Mouse (Mus musculus) midbrain, postnatal 0 days (tissue): ENCODE measurements around the gene Tbc1d8. TPM values are rescaled to one million over a fixed set of nuclear protein-coding genes. Genes with fewer than 3 reads are reported as not detected.

Experiments
- ATAC-seq: fragments of 200-750 bp; cut with Nextera tagmentation; 2 replicates; pipeline ENCODE4 v1.8.0; 2017; ENCODE audit warnings: moderate number of reproducible peaks, mild to moderate bottlenecking, moderate TSS enrichment, moderate library complexity; ENCODE audit not compliant: low FRiP score
- DNase-seq: peaks from one replicate; pipeline ENCODE4 v3.0.0-alpha.2; 2015; ENCODE audit warnings: low spot score
- H3K27ac ChIP-seq: fragments of 300-500 bp; sonication (generic); 2 replicates; pipeline ENCODE4 v1.5.1; 2014; ENCODE audit warnings: low read depth, mild to moderate bottlenecking, low read length, mixed read lengths
- H3K27me3 ChIP-seq: fragments of 300-500 bp; sonication (generic); 2 replicates; pipeline ENCODE4 v1.6.1; 2014; ENCODE audit warnings: low read length, control low read depth, mixed read lengths; ENCODE audit not compliant: insufficient read depth
- H3K36me3 ChIP-seq: fragments of 300-500 bp; sonication (generic); 2 replicates; pipeline ENCODE4 v1.6.1; 2014; ENCODE audit warnings: low read length, control low read depth, mixed read lengths; ENCODE audit not compliant: insufficient read depth
- H3K4me1 ChIP-seq: fragments of 300-500 bp; sonication (generic); 2 replicates; pipeline ENCODE4 v1.6.1; 2014; ENCODE audit warnings: mild to moderate bottlenecking, control low read depth, antibody characterized with exemption, low read length, mixed read lengths; ENCODE audit not compliant: insufficient read depth
- H3K4me2 ChIP-seq: fragments of 300-500 bp; sonication (generic); 2 replicates; pipeline ENCODE4 v1.6.1; 2014; ENCODE audit warnings: low read depth, mild to moderate bottlenecking, low read length, mixed read lengths; ENCODE audit not compliant: poor library complexity, severe bottlenecking
- H3K4me3 ChIP-seq: fragments of 300-500 bp; sonication (generic); 2 replicates; pipeline ENCODE4 v1.5.1; 2014; ENCODE audit warnings: low read depth, mild to moderate bottlenecking, low read length, moderate library complexity
- H3K9ac ChIP-seq: fragments of 300-500 bp; sonication (generic); replicated peaks from 2 replicates; pipeline ENCODE4 v1.6.1; 2014; ENCODE audit warnings: mild to moderate bottlenecking, low read length, moderate library complexity, mixed read lengths; ENCODE audit not compliant: poor library complexity, severe bottlenecking
- H3K9me3 ChIP-seq: fragments of 300-500 bp; sonication (generic); 2 replicates; pipeline ENCODE4 v1.6.1; 2016; ENCODE audit warnings: low read length, control low read depth
- CTCF ChIP-seq: IDR thresholded peaks from 2 replicates; pipeline ENCODE4 v1.5.1; 2016; ENCODE audit warnings: antibody characterized with exemption, mild to moderate bottlenecking
- WGBS: fragments of 180-500 bp; shearing (Covaris S2); extraction: QIAGEN DNeasy Blood & Tissue Kit; methylation state at CpG from one replicate; pipeline ENCODE4 v1.1.7; 2014; 5-methylcytosine and 5-hydroxymethylcytosine counted together
- polyA plus RNA-seq: library from polyadenylated mRNA; unstranded; fragments of >200 nt; fragmentation: Nextera tagmentation; extraction: Ambion mirVana; gene quantifications from 2 replicates; pipeline ENCODE4 v1.2.1, GENCODE M21; 2015
- total RNA-seq: library from RNA; depleted of rRNA; stranded (reverse); fragments of >200 nt; gene quantifications from 2 replicates; pipeline ENCODE4 v1.2.3, GENCODE M21; 2014

The Tbc1d8 gene
- total and polyA plus RNA-seq, 2 experiments from 2014 or later: 8.5 to 18.3 TPM

GRCm38 (mm10) chr1:39420987-39421386 is 57.6 kb downstream of the Tbc1d8 start:
- H3K4me2 ChIP-seq: no peak overlapping the region
- H3K36me3 ChIP-seq: 0 out of 2 replicates have a peak, but pooled peaks cover 2% of the 10 kb centered on the region
- ATAC-seq (no peak), DNase-seq (no peak)
- 92% methylated on average over 6 of the region's 6 CpGs for WGBS
- no peaks in the 10 kb centered on the region for H3K9me3 ChIP-seq
- H3K9ac ChIP-seq: no peak overlapping the region
- no peak for TF ChIP-seq CTCF
- no peaks in the 10 kb centered on the region for H3K4me1 ChIP-seq
- no peaks in the 10 kb centered on the region for H3K27me3 ChIP-seq
- no peak overlapping the region for H3K27ac ChIP-seq
- no peak overlapping the region for H3K4me3 ChIP-seq

GRCm38 (mm10) chr1:39418852-39419251 is 59.7 kb downstream of the Tbc1d8 start:
- H3K36me3 ChIP-seq: no peaks in the 10 kb centered on the region
- H3K27me3 ChIP-seq: no peaks in the 10 kb centered on the region
- TF ChIP-seq CTCF: no peak
- H3K27ac ChIP-seq: no peak overlapping the region
- WGBS: 92% methylated on average over 9 of the region's 9 CpGs
- no peaks in the 10 kb centered on the region for H3K9me3 ChIP-seq
- no peaks in the 10 kb centered on the region for H3K4me1 ChIP-seq
- no peak overlapping the region for H3K4me3 ChIP-seq
- ATAC-seq: no peak
- no peak for DNase-seq
- no peak overlapping the region for H3K4me2 ChIP-seq
- no peak overlapping the region for H3K9ac ChIP-seq

GRCm38 (mm10) chr1:39417817-39418216 is 60.7 kb downstream of the Tbc1d8 start:
- 33% methylated on average over 12 of the region's 12 CpGs for WGBS
- Histone ChIP-seq H3K27me3 (no peaks in the 10 kb centered on the region), H3K27ac (no peak overlapping the region), H3K4me1 (no peaks in the 10 kb centered on the region), H3K9me3 (no peaks in the 10 kb centered on the region), H3K4me2 (no peak overlapping the region), H3K36me3 (no peaks in the 10 kb centered on the region), H3K4me3 (no peak overlapping the region), H3K9ac (no peak overlapping the region)
- no peak for ATAC-seq
- DNase-seq: peak; percentile 22
- TF ChIP-seq CTCF: no peak

DNA sequence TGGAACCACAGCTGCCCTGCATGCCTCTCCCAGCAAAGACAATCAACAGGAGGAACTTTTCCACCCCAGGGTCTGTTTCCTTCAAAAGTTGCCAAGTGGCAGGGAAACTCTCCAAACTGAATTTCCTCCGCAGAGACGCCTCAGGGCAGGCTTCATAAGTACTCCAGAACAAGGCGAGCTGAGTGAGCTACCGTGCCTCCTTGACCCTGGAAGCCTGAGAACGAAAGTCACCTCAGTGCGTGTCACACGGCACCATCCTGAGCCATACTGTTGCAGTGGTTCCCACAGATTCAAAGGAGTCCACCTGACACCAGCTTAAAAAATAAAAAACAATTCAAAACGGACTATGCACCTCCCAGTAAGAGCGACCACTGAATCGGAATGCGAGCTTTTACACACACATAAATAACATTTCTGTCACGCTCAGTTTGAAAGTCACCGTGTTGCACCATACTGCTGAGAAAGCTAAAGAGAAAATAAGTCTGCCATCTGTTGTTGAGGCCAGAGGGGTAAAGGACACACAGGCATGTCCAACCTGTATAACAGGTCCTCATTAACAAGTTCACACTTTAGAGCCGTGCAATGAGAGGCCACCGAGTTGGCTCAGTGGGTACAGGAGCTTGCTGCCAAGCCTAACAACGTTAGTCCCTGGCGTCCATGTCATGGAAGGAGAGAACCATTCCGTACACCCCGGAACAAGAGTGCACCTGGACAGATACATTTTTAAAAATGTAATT is 68.3 kb downstream of the Tbc1d8 start:
- ATAC-seq (no peak), DNase-seq (no peak)
- H3K9ac ChIP-seq: no peak overlapping the region
- 82% methylated on average over 19 of the region's 19 CpGs for WGBS
- no peaks in the 10 kb centered on the region for H3K36me3 ChIP-seq
- H3K4me3 ChIP-seq: no peak overlapping the region
- H3K27me3 ChIP-seq: no peaks in the 10 kb centered on the region
- H3K4me1 ChIP-seq: no peaks in the 10 kb centered on the region
- no peak overlapping the region for H3K4me2 ChIP-seq
- no peak for TF ChIP-seq CTCF
- H3K9me3 ChIP-seq: no peaks in the 10 kb centered on the region
- H3K27ac ChIP-seq: no peak overlapping the region

- 67% methylated on average over 7 of the region's 7 CpGs for WGBS
These were observed 69.9 kb downstream of the Tbc1d8 start for GRCm38 (mm10) chr1:39408668-39409067.

DNA sequence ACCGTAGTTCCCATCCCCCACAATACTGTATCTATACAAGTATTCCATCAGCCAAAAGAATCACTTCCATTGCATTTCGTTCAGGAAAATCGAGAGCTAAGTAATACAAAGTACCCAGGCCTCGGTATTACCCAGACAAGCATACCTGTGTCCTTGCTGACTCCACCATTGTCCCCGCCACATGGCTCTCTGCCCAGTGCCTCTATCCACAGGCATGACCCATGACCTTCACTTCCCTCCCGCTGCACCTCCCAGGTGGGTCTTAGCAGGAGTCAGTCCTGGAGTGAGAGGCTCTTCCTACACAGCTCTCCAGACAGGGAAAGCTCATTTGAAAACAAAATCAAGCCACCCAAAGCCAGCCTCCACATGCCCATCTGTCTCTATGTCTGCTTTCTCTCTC is 70.4 kb downstream of the Tbc1d8 start:
- Histone ChIP-seq H3K4me1 (no peaks in the 10 kb centered on the region), H3K4me2 (no peak overlapping the region), H3K27me3 (no peaks in the 10 kb centered on the region), H3K36me3 (no peaks in the 10 kb centered on the region), H3K9me3 (no peaks in the 10 kb centered on the region), H3K27ac (no peak overlapping the region), H3K9ac (no peak overlapping the region), H3K4me3 (no peak overlapping the region)
- 89% methylated on average over 6 of the region's 6 CpGs for WGBS
- ATAC-seq (no peak), DNase-seq (no peak)
- no peak for TF ChIP-seq CTCF

More at GRCm38 (mm10) chr1:39408668-39409067, 69.9 kb downstream of the Tbc1d8 start:
- H3K9me3 ChIP-seq: no peaks in the 10 kb centered on the region
- no peak overlapping the region for H3K4me2 ChIP-seq
- H3K9ac ChIP-seq: no peak overlapping the region
- no peak overlapping the region for H3K4me3 ChIP-seq
- TF ChIP-seq CTCF: no peak
- no peaks in the 10 kb centered on the region for H3K36me3 ChIP-seq
- no peaks in the 10 kb centered on the region for H3K27me3 ChIP-seq
- no peaks in the 10 kb centered on the region for H3K4me1 ChIP-seq
- ATAC-seq (no peak), DNase-seq (no peak)
- H3K27ac ChIP-seq: no peak overlapping the region
